Mouse (Mus musculus) gastrocnemius, adult 8-10 months (tissue): ENCODE results near the gene Ftl1. TPM values are rescaled to one million over a fixed set of nuclear protein-coding genes. Genes with fewer than 3 reads are reported as not detected.

ENCODE experiments used
- DNase-seq, 2 experiments: peaks; one replicate each; pipeline ENCODE4 v3.0.0; 2022; ENCODE audit warnings: low spot score in 2 of 2
- microRNA-seq: library from miRNA; unstranded; fragments of <30 nt; microRNA quantifications from one replicate; pipeline ENCODE4 v1.2.0, GENCODE M21; 2022
- total RNA-seq, 4 experiments: library from RNA; stranded (reverse); gene quantifications; 2 replicates each; pipeline ENCODE4 v1.2.4; 2022

The Ftl1 gene
- total RNA-seq, 4 experiments from 2014 or later = 83.2 to 132 (median 121) TPM

- DNase-seq = peak in 1 of 2 experiments; percentile 7
Measured at GRCm38 (mm10) chr7:45413864-45414739, 45.6 kb downstream of the Ftl1 start.

DNA sequence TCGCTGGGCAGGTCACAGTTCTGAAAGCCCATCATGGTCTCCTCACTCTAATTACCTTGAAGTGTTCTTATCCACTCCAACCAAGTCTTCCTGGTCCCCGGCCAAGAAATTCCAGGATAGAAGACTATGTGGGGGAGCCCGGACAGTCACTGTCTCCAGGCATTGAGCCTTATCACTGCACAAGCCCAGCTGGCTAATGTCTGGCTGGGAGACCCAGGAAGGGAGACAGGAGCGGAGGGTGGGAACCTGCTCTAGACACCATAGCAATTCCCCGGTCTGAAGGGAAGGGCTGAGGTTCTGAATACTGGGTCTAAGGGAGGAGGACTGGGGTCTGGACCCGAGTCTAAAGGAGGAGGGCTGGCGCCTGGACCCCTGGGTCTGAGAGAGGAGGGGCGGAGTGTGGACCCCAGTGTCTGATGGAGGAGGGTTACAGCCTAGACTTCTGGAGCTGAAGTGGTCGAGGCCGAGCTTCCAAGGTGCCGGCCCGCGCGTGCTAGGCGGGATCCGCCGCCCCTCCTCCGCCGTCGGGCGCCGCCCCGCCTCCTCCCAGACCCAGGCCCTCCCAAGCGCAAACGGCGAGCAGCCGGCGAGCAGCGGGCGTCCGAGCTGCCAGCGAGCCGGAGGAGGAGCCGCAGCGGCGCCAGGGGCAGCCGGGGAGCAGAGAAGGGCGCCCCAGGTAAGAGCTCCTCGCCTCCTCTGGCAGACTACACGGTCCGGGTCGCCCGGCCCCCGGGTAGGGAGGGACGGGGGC lies 46.4 kb downstream of the Ftl1 start, which contains the start of gene Ntf5:
Gene Ntf5 (plus strand): TSS at position 583 of the 751 bp plus-strand sequence.
- DNase-seq = peak in 1 of 2 experiments; percentile 36

DNA sequence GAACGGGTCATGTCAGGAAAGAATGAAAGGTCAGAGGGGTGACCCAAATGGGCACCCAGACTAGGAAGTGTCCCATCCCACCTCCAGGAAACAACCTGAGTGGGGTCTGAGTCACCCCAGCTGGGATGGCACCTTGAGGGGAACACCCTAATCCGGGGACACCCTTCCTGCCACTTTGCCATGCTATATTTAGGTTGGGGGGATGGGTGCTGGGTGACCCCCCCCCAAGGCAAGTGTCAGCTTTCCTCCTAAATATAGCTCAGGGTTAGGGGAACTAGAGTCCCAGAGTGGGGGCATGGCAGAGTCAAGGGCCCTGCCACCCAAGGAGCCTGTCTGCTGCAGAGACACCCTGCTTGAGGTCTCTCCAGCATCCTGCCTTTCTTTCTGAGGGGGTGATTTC lies 47.3 kb downstream of the Ftl1 start:
- DNase-seq = peak; percentile 67 to 76

- DNase-seq = no peak
Measured at GRCm38 (mm10) chr7:45409497-45410163, 50.1 kb downstream of the Ftl1 start.

GRCm38 (mm10) chr7:45408949-45409348 lies 50.7 kb downstream of the Ftl1 start:
- DNase-seq = no peak

DNA sequence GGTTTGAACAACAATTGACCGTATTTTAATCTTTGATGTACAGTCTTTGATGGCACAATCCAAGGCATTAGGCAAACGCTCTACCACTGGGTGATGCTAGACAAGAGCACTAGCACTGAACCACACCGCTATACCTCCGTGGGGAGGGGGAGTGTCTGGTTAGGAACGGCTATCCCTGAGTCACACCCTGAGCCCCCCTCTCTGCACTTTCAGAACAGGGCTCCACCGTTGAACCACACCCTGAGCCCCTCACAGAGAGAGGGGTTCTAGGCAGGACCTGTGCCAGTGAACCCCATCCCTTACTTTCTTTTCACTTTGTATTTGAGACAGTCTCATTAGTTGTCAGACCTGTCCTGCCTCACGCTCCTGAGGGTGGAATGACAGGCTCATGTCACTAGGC lies 51.3 kb downstream of the Ftl1 start:
- DNase-seq = no peak

Small RNA genes lying within 50 kb of the gene (microRNA-seq; reads per million reads assigned to microRNA genes)
- gene Gm22133 = not detected

Other genes starting within 250 kb of the Ftl1 start
- gene Dkkl1, start 247.7 kb downstream of the Ftl1 start, total RNA-seq = not detected
- gene Tead2, start 244.1 kb downstream of the Ftl1 start, total RNA-seq = 1 to 10 TPM in 3 of 4 experiments, under 1 TPM in 1; 0.77 to 3.1 (median 1.7) TPM
- 1 to 10 TPM in 3 of 4 experiments, under 1 TPM in 1; 0.15 to 2.0 (median 1.2) TPM for gene Cd37, start 220.8 kb downstream of the Ftl1 start, total RNA-seq
- gene Slc6a16, start 218.8 kb downstream of the Ftl1 start, total RNA-seq = not detected
- gene Slc6a21, start 182.4 kb downstream of the Ftl1 start, total RNA-seq = not detected
- gene Trpm4, start 126.1 kb downstream of the Ftl1 start, total RNA-seq = 10 to 100 TPM; 30.7 to 35.6 (median 32.0) TPM
- 100 to 1,000 TPM; 700 to 858 (median 833) TPM for gene Hrc, start 124.6 kb downstream of the Ftl1 start, total RNA-seq
- gene Ppfia3, start 92.9 kb downstream of the Ftl1 start, total RNA-seq = under 1 TPM in 3 of 4 experiments, not detected in 1; 0.07 to 0.24 (median 0.09) TPM
- gene Lin7b, start 89.3 kb downstream of the Ftl1 start, total RNA-seq = not detected
- 10 to 100 TPM; 45.4 to 74.5 (median 59.9) TPM for gene Snrnp70, start 64.1 kb downstream of the Ftl1 start, total RNA-seq
- 10 to 100 TPM; 78.8 to 94.6 (median 88.3) TPM for gene Kcna7, start 54.2 kb downstream of the Ftl1 start, total RNA-seq
- gene Ntf5, start 46.2 kb downstream of the Ftl1 start, total RNA-seq = 1 to 10 TPM; 3.7 to 4.9 (median 4.3) TPM
- gene Lhb, start 39.1 kb downstream of the Ftl1 start, total RNA-seq = under 1 TPM in 2 of 4 experiments, not detected in 2; 0.46 to 0.61 TPM
- 100 to 1,000 TPM; 265 to 308 (median 299) TPM for gene Gys1, start 25.0 kb downstream of the Ftl1 start, total RNA-seq
- gene Ruvbl2, start 21.8 kb downstream of the Ftl1 start, total RNA-seq = 10 to 100 TPM; 22.4 to 28.6 (median 24.0) TPM
- gene Bax, start 7.0 kb upstream of the Ftl1 start, total RNA-seq = 10 to 100 TPM; 14.5 to 17.8 (median 15.3) TPM
- gene Tulp2, start 22.0 kb upstream of the Ftl1 start, total RNA-seq = not detected
- 10 to 100 TPM in 3 of 4 experiments, 1 to 10 TPM in 1; 9.7 to 19.4 (median 11.8) TPM for gene Gm45808, start 26.9 kb upstream of the Ftl1 start, total RNA-seq
- 10 to 100 TPM; 22.2 to 29.9 (median 27.6) TPM for gene Dhdh, start 28.9 kb upstream of the Ftl1 start, total RNA-seq
- gene Nucb1, start 50.5 kb upstream of the Ftl1 start, total RNA-seq = 10 to 100 TPM; 51.1 to 66.1 (median 56.8) TPM
- gene Ppp1r15a, start 66.4 kb upstream of the Ftl1 start, total RNA-seq = 10 to 100 TPM; 19.6 to 34.3 (median 29.4) TPM
- 1 to 10 TPM; 1.4 to 5.4 (median 4.6) TPM for gene Plekha4, start 66.4 kb upstream of the Ftl1 start, total RNA-seq
- gene Hsd17b14, start 95.0 kb upstream of the Ftl1 start, total RNA-seq = 1 to 10 TPM in 1 of 4 experiments, under 1 TPM in 2, not detected in 1; 0.52 to 2.8 (median 0.56) TPM
- 100 to 1,000 TPM in 1 of 4 experiments, 10 to 100 TPM in 3; 82.2 to 107 (median 91.8) TPM for gene Bcat2, start 110.3 kb upstream of the Ftl1 start, total RNA-seq
- gene Fgf21, start 155.6 kb upstream of the Ftl1 start, total RNA-seq = not detected
- gene Fut1, start 157.4 kb upstream of the Ftl1 start, total RNA-seq = not detected
- not detected for gene Izumo1, start 161.9 kb upstream of the Ftl1 start, total RNA-seq
- 1 to 10 TPM; 5.1 to 7.0 (median 5.3) TPM for gene Rasip1, start 167.6 kb upstream of the Ftl1 start, total RNA-seq
- gene Mamstr, start 180.1 kb upstream of the Ftl1 start, total RNA-seq = 10 to 100 TPM; 18.5 to 36.8 (median 28.8) TPM
- under 1 TPM; 0.12 to 0.29 (median 0.20) TPM for gene Fut2, start 206.5 kb upstream of the Ftl1 start, total RNA-seq
- under 1 TPM; 0.18 to 0.48 (median 0.27) TPM for gene Ntn5, start 224.1 kb upstream of the Ftl1 start, total RNA-seq
- under 1 TPM in 3 of 4 experiments, not detected in 1; 0.12 to 0.18 (median 0.16) TPM for gene Sec1, start 234.5 kb upstream of the Ftl1 start, total RNA-seq
- gene Car11, start 240.0 kb upstream of the Ftl1 start, total RNA-seq = 10 to 100 TPM; 14.3 to 18.2 (median 16.1) TPM
- gene Dbp, start 245.2 kb upstream of the Ftl1 start, total RNA-seq = 100 to 1,000 TPM in 3 of 4 experiments, 10 to 100 TPM in 1; 69.5 to 173 (median 143) TPM